Mouse (Mus musculus) heart, embryonic 16.5 days (tissue): ENCODE data around the gene Mdfic. TPM values are rescaled to one million over a fixed set of nuclear protein-coding genes. Genes with fewer than 3 reads are reported as not detected.

ENCODE experiments used
- ATAC-seq: fragments of 200-750 bp; cut with Nextera tagmentation; replicated peaks from 2 replicates; pipeline ENCODE4 v1.8.0; 2017; ENCODE audit warnings: moderate number of reproducible peaks; ENCODE audit not compliant: insufficient read depth, low FRiP score; ENCODE audit errors: extremely low read depth
- H3K27ac ChIP-seq: fragments of 300-500 bp; sonication (generic); 2 replicates; pipeline ENCODE4 v1.5.1; 2014; ENCODE audit warnings: mild to moderate bottlenecking, low read length, control low read depth, moderate library complexity
- H3K27me3 ChIP-seq: fragments of 300-500 bp; sonication (generic); 2 replicates; pipeline ENCODE4 v1.6.1; 2014; ENCODE audit warnings: low read length, mixed read lengths; ENCODE audit not compliant: control insufficient read depth, insufficient read depth
- H3K36me3 ChIP-seq: fragments of 300-500 bp; sonication (generic); 2 replicates; pipeline ENCODE4 v1.6.1; 2014; ENCODE audit not compliant: control insufficient read depth, insufficient read depth
- H3K4me1 ChIP-seq: fragments of 300-500 bp; sonication (generic); 2 replicates; pipeline ENCODE4 v1.6.1; 2014; ENCODE audit warnings: low read length, mixed read lengths; ENCODE audit not compliant: control insufficient read depth, insufficient read depth
- H3K4me2 ChIP-seq: fragments of 300-500 bp; sonication (generic); 2 replicates; pipeline ENCODE4 v1.6.1; 2014; ENCODE audit warnings: low read depth, mild to moderate bottlenecking, control low read depth, low read length
- H3K4me3 ChIP-seq: fragments of 300-500 bp; sonication (generic); 2 replicates; pipeline ENCODE4 v1.5.1; 2014; ENCODE audit warnings: mild to moderate bottlenecking, control low read depth, low read length
- H3K9ac ChIP-seq: fragments of 300-500 bp; sonication (generic); 2 replicates; pipeline ENCODE4 v1.6.1; 2014; ENCODE audit warnings: low read length, control low read depth
- H3K9me3 ChIP-seq: fragments of 300-500 bp; sonication (generic); replicated peaks from 2 replicates; pipeline ENCODE4 v1.6.1; 2016; ENCODE audit warnings: low read length; ENCODE audit not compliant: control insufficient read depth
- WGBS: fragments of 180-500 bp; shearing (Covaris S2); extraction: QIAGEN DNeasy Blood & Tissue Kit; methylation state at CpG from one replicate; pipeline ENCODE4 v1.1.7; 2014; 5-methylcytosine and 5-hydroxymethylcytosine counted together
- polyA plus RNA-seq: library from polyadenylated mRNA; unstranded; fragments of >200 nt; fragmentation: Nextera tagmentation; extraction: Ambion mirVana; gene quantifications from 2 replicates; pipeline ENCODE4 v1.2.1, GENCODE M21; 2015

Gene Mdfic
- polyA plus RNA-seq, 1 experiment from 2014 or later = 4.0 TPM

DNA sequence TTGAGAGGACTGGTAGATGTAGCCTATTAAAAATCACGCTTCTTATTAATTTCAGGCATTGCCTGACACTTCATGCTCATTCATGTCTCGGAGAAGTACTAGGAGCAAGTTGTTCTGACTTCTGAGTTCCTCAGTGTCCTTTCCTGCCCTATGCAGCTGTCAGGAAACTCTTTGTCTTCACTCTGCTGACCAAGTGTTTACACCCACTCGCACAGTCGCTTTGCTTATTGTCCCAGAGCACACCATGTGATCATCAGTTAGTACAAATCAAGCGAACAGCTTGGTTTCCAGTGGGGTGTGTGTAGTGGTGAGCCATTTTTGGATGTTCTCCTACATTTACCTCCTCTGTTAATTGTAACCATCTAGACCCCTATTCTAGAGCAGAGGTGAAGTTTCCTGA is 25.4 kb downstream of the Mdfic start:
- no peaks in the 10 kb centered on the region for H3K36me3 ChIP-seq
- ATAC-seq = no peak
- H3K4me2 ChIP-seq = no peak overlapping the region
- no peak overlapping the region for H3K9ac ChIP-seq
- no peak overlapping the region for H3K27ac ChIP-seq
- WGBS = 68% methylated on average over 5 of the region's 5 CpGs
- no peak overlapping the region for H3K4me3 ChIP-seq
- H3K4me1 ChIP-seq = peaks cover 20% of the 10 kb centered on the region
- no peaks in the 10 kb centered on the region for H3K9me3 ChIP-seq
- no peaks in the 10 kb centered on the region for H3K27me3 ChIP-seq

GRCm38 (mm10) chr6:15747396-15748155 is 27.1 kb downstream of the Mdfic start:
- Histone ChIP-seq H3K27me3 (no peaks in the 10 kb centered on the region), H3K4me2 (no peak overlapping the region), H3K36me3 (no peaks in the 10 kb centered on the region), H3K9ac (no peak overlapping the region), H3K4me3 (no peak overlapping the region), H3K27ac (no peak overlapping the region), H3K9me3 (no peaks in the 10 kb centered on the region), H3K4me1 (peaks cover 17% of the 10 kb centered on the region)
- no peak for ATAC-seq
- 81% methylated on average over 5 of the region's 5 CpGs for WGBS

DNA sequence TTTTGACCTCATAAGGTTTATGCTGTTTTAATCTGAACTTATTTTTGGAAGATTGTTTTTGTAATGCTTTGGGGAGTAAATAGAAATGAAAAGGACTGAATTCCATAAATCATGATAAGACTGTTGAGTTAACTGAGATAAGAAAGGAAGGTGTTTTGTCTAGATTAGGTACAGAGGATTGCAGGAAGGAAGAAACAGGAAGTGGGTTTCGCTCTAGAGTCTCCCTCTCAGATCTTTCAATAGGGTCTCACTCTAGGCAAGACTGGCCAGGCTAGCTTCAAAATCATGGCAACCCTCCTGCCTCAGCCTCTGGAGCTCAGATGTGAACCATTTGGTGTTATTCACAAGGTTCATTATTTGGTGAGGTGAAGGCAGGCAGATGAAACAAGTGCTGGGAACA is 27.8 kb downstream of the Mdfic start:
- Histone ChIP-seq H3K9ac (no peak overlapping the region), H3K27ac (no peak overlapping the region), H3K36me3 (no peaks in the 10 kb centered on the region), H3K4me1 (peaks cover 11% of the 10 kb centered on the region), H3K9me3 (no peaks in the 10 kb centered on the region), H3K4me3 (no peak overlapping the region), H3K27me3 (no peaks in the 10 kb centered on the region), H3K4me2 (no peak overlapping the region)
- WGBS = 86% methylated on average over 1 of the region's 1 CpGs
- no peak for ATAC-seq

DNA sequence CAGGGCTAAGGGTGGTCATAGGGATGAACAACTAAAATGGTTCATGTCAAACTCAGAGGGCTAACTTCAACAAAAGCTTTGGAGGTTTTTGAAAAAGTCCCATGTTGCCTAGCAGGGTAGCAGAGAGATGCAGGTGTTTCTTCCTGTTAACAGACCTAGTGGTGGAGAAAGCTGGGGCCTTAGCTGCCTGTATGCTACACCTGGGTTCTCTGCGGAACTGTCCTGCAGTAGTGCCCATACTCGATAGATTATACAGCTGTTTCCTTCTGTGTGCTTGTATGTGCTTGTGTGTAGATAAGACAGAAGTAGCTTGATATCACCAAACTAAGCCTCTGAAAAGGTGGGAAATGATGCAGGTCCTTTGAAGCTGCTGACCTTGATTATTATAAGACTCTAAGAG is 28.5 kb downstream of the Mdfic start:
- Histone ChIP-seq H3K27me3 (no peaks in the 10 kb centered on the region), H3K4me1 (peaks cover 4% of the 10 kb centered on the region), H3K27ac (no peak overlapping the region), H3K36me3 (no peaks in the 10 kb centered on the region), H3K9ac (no peak overlapping the region), H3K9me3 (no peaks in the 10 kb centered on the region), H3K4me2 (no peak overlapping the region), H3K4me3 (no peak overlapping the region)
- 62% methylated on average over 2 of the region's 2 CpGs for WGBS
- ATAC-seq = peak; percentile 55; the same call in 1 of the 2 replicates

DNA sequence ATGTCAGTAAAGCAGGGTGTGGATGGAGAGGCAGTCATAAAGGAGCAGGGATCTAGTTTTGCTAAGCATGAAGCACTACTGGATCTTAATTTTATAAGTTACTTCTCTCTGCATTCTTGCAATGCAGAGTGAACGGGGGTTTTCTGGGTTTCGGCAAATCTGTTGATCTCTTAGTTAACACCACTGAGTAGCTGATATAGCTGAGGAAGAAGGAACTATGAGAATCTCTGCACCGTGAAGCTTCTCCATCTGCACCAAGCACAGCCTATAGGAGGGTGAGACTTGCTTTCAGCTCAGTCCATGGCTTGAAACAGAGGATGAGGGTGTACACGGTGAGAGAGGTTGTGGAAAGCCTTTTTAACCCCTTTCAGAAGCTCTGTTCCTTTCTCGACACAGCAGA is 29.6 kb downstream of the Mdfic start:
- no peaks in the 10 kb centered on the region for H3K27me3 ChIP-seq
- no peaks in the 10 kb centered on the region for H3K36me3 ChIP-seq
- no peak overlapping the region for H3K9ac ChIP-seq
- no peak overlapping the region for H3K4me2 ChIP-seq
- no peak for ATAC-seq
- 67% methylated on average over 5 of the region's 5 CpGs for WGBS
- H3K27ac ChIP-seq = no peak overlapping the region
- H3K4me1 ChIP-seq = peaks cover 4% of the 10 kb centered on the region; the same call in 1 of the 2 replicates
- H3K4me3 ChIP-seq = no peak overlapping the region
- H3K9me3 ChIP-seq = no peaks in the 10 kb centered on the region

GRCm38 (mm10) chr6:15751375-15751774 is 30.9 kb downstream of the Mdfic start:
- Histone ChIP-seq H3K36me3 (no peaks in the 10 kb centered on the region), H3K27ac (no peak overlapping the region), H3K9me3 (no peaks in the 10 kb centered on the region), H3K4me2 (no peak overlapping the region), H3K27me3 (no peaks in the 10 kb centered on the region), H3K4me1 (peaks cover 4% of the 10 kb centered on the region; the same call in 1 of the 2 replicates), H3K9ac (no peak overlapping the region), H3K4me3 (no peak overlapping the region)
- ATAC-seq = no peak
- WGBS = 98% methylated on average over 2 of the region's 2 CpGs

DNA sequence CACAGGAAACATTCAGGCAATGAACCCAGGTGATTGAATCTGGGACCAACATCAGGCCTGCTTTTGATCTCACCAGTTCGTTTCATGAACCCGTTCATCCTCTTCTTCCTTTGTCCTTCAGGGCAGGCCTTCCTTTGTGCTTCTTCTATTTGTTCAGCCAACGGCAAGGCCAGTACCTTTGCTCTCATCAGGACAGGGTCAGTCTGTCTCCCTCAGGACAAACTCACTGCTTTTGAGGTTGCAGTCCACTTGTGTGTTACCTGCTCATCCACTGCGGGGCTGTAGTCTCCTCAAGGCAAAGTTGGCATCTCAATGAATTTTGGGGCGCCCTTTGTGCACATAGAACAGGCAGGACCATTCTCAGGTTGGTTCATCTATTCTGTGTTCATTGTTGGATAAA is 31.7 kb downstream of the Mdfic start:
- H3K27me3 ChIP-seq = no peaks in the 10 kb centered on the region
- no peak overlapping the region for H3K4me2 ChIP-seq
- peaks cover 4% of the 10 kb centered on the region; the same call in 1 of the 2 replicates for H3K4me1 ChIP-seq
- H3K36me3 ChIP-seq = no peaks in the 10 kb centered on the region
- ATAC-seq = no peak
- no peak overlapping the region for H3K4me3 ChIP-seq
- 92% methylated on average over 5 of the region's 5 CpGs for WGBS
- no peak overlapping the region for H3K9ac ChIP-seq
- H3K9me3 ChIP-seq = no peaks in the 10 kb centered on the region
- no peak overlapping the region for H3K27ac ChIP-seq

DNA sequence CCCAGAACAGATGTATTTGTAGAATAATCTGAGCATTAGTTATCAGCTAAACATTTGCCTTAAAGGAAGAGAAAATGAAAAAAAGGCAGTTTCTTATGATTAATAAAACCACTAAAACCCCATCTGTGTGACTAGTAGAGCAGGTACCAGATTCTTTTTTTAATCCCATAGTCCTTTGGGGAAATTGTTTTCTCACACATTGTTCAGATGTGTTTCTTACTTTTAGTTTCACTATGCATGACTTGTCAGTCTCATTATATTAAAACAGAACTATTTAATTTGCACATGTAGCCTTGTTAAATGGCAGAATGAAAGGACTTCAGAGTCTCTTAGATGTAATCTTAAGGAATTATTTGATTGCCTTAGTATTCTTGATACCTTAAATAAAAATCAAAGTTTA is 32.7 kb downstream of the Mdfic start:
- no peaks in the 10 kb centered on the region for H3K27me3 ChIP-seq
- H3K36me3 ChIP-seq = no peaks in the 10 kb centered on the region
- H3K4me3 ChIP-seq = no peak overlapping the region
- no peak overlapping the region for H3K27ac ChIP-seq
- no peak for ATAC-seq
- no peak overlapping the region for H3K4me2 ChIP-seq
- H3K4me1 ChIP-seq = peaks cover 4% of the 10 kb centered on the region; the same call in 1 of the 2 replicates
- no peak overlapping the region for H3K9ac ChIP-seq
- H3K9me3 ChIP-seq = no peaks in the 10 kb centered on the region

DNA sequence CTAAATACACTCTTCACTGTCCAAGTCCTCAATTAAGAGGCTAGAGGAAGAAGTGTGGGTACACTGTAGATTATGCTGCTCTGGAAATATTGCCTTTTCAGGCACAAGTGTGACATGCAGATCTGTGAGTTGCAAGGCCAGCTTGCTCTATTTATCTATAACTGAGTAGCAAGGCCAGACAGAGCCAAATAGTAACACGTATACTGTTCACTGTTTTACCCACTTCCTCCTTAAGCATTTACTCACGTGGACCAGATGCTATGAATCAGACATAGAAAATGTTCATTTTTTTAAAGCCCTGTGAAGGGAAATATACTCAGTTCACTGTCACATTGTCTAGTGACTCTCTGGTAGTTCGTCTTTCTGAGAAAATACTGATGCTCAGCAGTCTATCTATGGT is 37.9 kb downstream of the Mdfic start:
- H3K9me3 ChIP-seq = no peaks in the 10 kb centered on the region
- H3K27ac ChIP-seq = no peak overlapping the region
- H3K9ac ChIP-seq = no peak overlapping the region
- no peaks in the 10 kb centered on the region for H3K27me3 ChIP-seq
- no peak overlapping the region for H3K4me2 ChIP-seq
- ATAC-seq = no peak
- 66% methylated on average over 3 of the region's 3 CpGs for WGBS
- H3K36me3 ChIP-seq = no peaks in the 10 kb centered on the region
- no peak overlapping the region for H3K4me3 ChIP-seq
- H3K4me1 ChIP-seq = no peaks in the 10 kb centered on the region
